Mouse (Mus musculus): Measurements from ENCODE around the gene Pnkp.
"Not testable (repeated sequence)": the region's sequence is repeated elsewhere in the genome, so short reads cannot be mapped to it uniquely, and the experiment has no call there.

The Pnkp gene

GRCm38 (mm10) chr7:44869697-44870528 lies 13.0 kb downstream of the Pnkp start, which contains the start of gene Ptov1:
TSS of gene Ptov1 (minus strand) at chr7:44869788.
- peak; percentile 97 for DNase-seq (ENCODE audit: low spot score)

- no peak for DNase-seq (ENCODE audit: low spot score)
Observed at GRCm38 (mm10) chr7:44870614-44871013, 13.7 kb downstream of the Pnkp start.

GRCm38 (mm10) chr7:44871181-44871580 lies 14.2 kb downstream of the Pnkp start:
- DNase-seq (ENCODE audit: low spot score) = no peak

- DNase-seq (ENCODE audit: low spot score) = not testable (repeated sequence)
Observed at GRCm38 (mm10) chr7:44871774-44872173, 14.8 kb downstream of the Pnkp start.

GRCm38 (mm10) chr7:44877833-44878232 lies 20.9 kb downstream of the Pnkp start:
- DNase-seq (ENCODE audit: low spot score) = no peak

- no peak for DNase-seq (ENCODE audit: low spot score)
Observed at GRCm38 (mm10) chr7:44883036-44883435, 26.1 kb downstream of the Pnkp start.

GRCm38 (mm10) chr7:44884637-44885036 lies 27.7 kb downstream of the Pnkp start:
- no peak for DNase-seq (ENCODE audit: low spot score)

- no peak for DNase-seq (ENCODE audit: low spot score)
Observed at GRCm38 (mm10) chr7:44886964-44887363, 30.0 kb downstream of the Pnkp start.

- no peak for DNase-seq (ENCODE audit: low spot score)
Observed at GRCm38 (mm10) chr7:44888256-44889105, 31.5 kb downstream of the Pnkp start.

- no peak for DNase-seq (ENCODE audit: low spot score)
Observed at GRCm38 (mm10) chr7:44890180-44890579, 33.2 kb downstream of the Pnkp start.

- no peak for DNase-seq (ENCODE audit: low spot score)
Observed at GRCm38 (mm10) chr7:44890737-44891136, 33.8 kb downstream of the Pnkp start.

GRCm38 (mm10) chr7:44891611-44892010 lies 34.7 kb downstream of the Pnkp start:
- no peak for DNase-seq (ENCODE audit: low spot score)

GRCm38 (mm10) chr7:44892276-44892921 lies 35.5 kb downstream of the Pnkp start, which contains the start of gene Med25:
TSS of gene Med25 (minus strand) at chr7:44892712.
- peak; percentile 98 for DNase-seq (ENCODE audit: low spot score)

GRCm38 (mm10) chr7:44893197-44893596 lies 36.3 kb downstream of the Pnkp start:
- peak; percentile 35 for DNase-seq (ENCODE audit: low spot score)

- no peak for DNase-seq (ENCODE audit: low spot score)
Observed at GRCm38 (mm10) chr7:44894175-44894574, 37.2 kb downstream of the Pnkp start.

GRCm38 (mm10) chr7:44895206-44895592 lies 38.3 kb downstream of the Pnkp start:
- DNase-seq (ENCODE audit: low spot score) = no peak

- peak; percentile 97 for DNase-seq (ENCODE audit: low spot score)
Observed at GRCm38 (mm10) chr7:44895593-44896434, 38.9 kb downstream of the Pnkp start, which contains the start of gene Fuz. TSS of gene Fuz (plus strand) at chr7:44896079.

GRCm38 (mm10) chr7:44896499-44896898 lies 39.6 kb downstream of the Pnkp start:
- no peak for DNase-seq (ENCODE audit: low spot score)

GRCm38 (mm10) chr7:44898607-44899006 lies 41.7 kb downstream of the Pnkp start:
- peak; percentile 13 for DNase-seq (ENCODE audit: low spot score)

GRCm38 (mm10) chr7:44900632-44901031 lies 43.7 kb downstream of the Pnkp start:
- DNase-seq (ENCODE audit: low spot score) = no peak

GRCm38 (mm10) chr7:44901230-44901722 lies 44.3 kb downstream of the Pnkp start:
- peak; percentile 81 for DNase-seq (ENCODE audit: low spot score)
